Mouse (Mus musculus): ENCODE measurements around the gene Vmn1r205.
"Not testable (repeated sequence)": the region's sequence is repeated elsewhere in the genome, so short reads cannot be mapped to it uniquely, and the experiment has no call there.

Vmn1r205 gene

GRCm38 (mm10) chr13:22592900-22593299 is at the start of gene Vmn1r205:
Vmn1r205 (minus strand) TSS chr13:22593000.
- no peak for DNase-seq

GRCm38 (mm10) chr13:22624151-22624550 is 31.4 kb upstream of the Vmn1r205 start, which contains the start of gene Vmn1r206:
Vmn1r206 (minus strand) TSS chr13:22624251.
- not testable (repeated sequence) for DNase-seq

GRCm38 (mm10) chr13:22583336-22583735 is 9.5 kb downstream of the Vmn1r205 start:
- DNase-seq: not testable (repeated sequence)

- DNase-seq: not testable (repeated sequence)
Measured at GRCm38 (mm10) chr13:22574911-22575310, 17.9 kb downstream of the Vmn1r205 start.

GRCm38 (mm10) chr13:22552898-22553297 is 39.9 kb downstream of the Vmn1r205 start, which contains the start of gene Vmn1r204:
Vmn1r204 (plus strand) TSS chr13:22553198.
- DNase-seq: not testable (repeated sequence)
